In the genomic region with DNA sequence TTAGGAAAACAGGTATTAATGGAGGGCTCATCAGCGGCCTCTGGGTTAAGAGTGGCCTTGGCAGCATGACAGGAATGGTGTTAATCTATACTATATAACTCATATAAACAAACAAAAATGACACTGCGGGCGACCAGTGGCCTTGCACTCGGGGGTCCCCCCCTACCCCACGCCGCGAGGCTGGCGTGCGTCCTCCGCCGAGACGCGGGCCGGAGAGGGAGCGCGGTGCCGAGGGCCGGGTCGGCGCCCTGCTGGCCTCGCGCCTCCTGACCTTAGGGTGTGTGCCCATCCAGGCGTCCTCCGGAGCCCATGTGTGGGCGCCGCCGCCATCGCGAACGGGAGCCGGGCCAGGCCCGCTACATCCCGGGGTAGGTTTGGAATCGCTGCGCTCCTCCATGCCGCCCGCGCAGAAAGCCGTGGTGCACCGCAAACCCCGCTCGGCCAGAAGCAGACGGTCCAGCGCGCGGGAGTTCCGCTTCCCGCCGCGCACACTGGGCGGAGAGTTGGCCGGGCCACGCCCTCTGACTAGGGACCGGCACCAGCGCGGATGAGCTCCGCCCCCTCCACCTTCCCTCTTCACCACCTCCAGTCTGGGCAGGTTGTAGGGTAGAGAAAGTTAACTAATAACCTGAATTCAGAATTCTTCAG, we compare ENCODE assay signal across 8 mouse cellular contexts. TPM values are rescaled to one million over a fixed set of nuclear protein-coding genes. Genes with fewer than 3 reads are reported as not detected.
A peak's percentile ranks its signal among the peaks of the same experiment; 100 is the strongest.
DNase-seq lines count a peak whose midpoint lies in the region; ATAC-seq and TF ChIP-seq lines count a peak whose summit lies in the region.

Gene Tsen15, minus strand, starts transcription at position 501 of the 648 bp plus-strand sequence.

- DNase-seq in NIH3T3 (ENCODE audit: low read depth) = peak; percentile 91
- peak; percentile 88 to 92 for DNase-seq in cerebellum, postnatal 10 days
- peak; percentile 50 to 79 for DNase-seq in frontal cortex, postnatal 10 days (ENCODE audit: low spot score in 2 of 2)
- peak; percentile 83 for DNase-seq in hindbrain, embryonic 11.5 days (ENCODE audit: low spot score)
- DNase-seq in layer of hippocampus, postnatal 10 days (ENCODE audit: low spot score in 2 of 2) = peak; percentile 81 to 89
- peak; percentile 93 for DNase-seq in lung, postnatal 0 days (ENCODE audit: low spot score)
- peak; percentile 71 for DNase-seq in ovary, postnatal 10 days (ENCODE audit: low spot score)
- peak; percentile 70 for DNase-seq in thymus, postnatal 0 days (ENCODE audit: low spot score)

- H3K27me3 ChIP-seq in hindbrain, embryonic 11.5 days (ENCODE audit: control insufficient read depth, insufficient read depth, low read length) = no peaks in the 10 kb centered on the region
- H3K27me3 ChIP-seq in lung, postnatal 0 days (replicated peaks; ENCODE audit: insufficient read depth, low read length) = no peaks in the 10 kb centered on the region

- TF ChIP-seq EP300 in lung, postnatal 0 days (IDR thresholded peaks at IDR 0.05) = no peak

- no peaks in the 10 kb centered on the region for H3K4me1 ChIP-seq in hindbrain, embryonic 11.5 days (replicated peaks; ENCODE audit: control insufficient read depth, insufficient read depth, low read length)
- no peaks in the 10 kb centered on the region for H3K4me1 ChIP-seq in lung, postnatal 0 days (ENCODE audit: insufficient read depth, low read depth, low read length)

- H3K36me3 ChIP-seq in hindbrain, embryonic 11.5 days (ENCODE audit: control insufficient read depth, insufficient read depth, low read length) = no peaks in the 10 kb centered on the region
- H3K36me3 ChIP-seq in lung, postnatal 0 days (ENCODE audit: insufficient read depth, low read length) = no peaks in the 10 kb centered on the region

- no peaks in the 10 kb centered on the region for H3K9me3 ChIP-seq in hindbrain, embryonic 11.5 days (ENCODE audit: control insufficient read depth, low read length)
- H3K9me3 ChIP-seq in lung, postnatal 0 days (ENCODE audit: low read length) = no peaks in the 10 kb centered on the region

- peak within 1 kb of the TSS; percentile 69 for H3K9ac ChIP-seq in hindbrain, embryonic 11.5 days (ENCODE audit: low read depth, low read length)
- H3K9ac ChIP-seq in lung, postnatal 0 days (replicated peaks; ENCODE audit: low read depth) = peak within 1 kb of the TSS; percentile 46

- under 1% methylated on average over 57 of the region's 57 CpGs for WGBS in hindbrain, embryonic 11.5 days
- under 1% methylated on average over 51 of the region's 57 CpGs for WGBS in lung, postnatal 0 days

- TF ChIP-seq CTCF in lung, postnatal 0 days (IDR thresholded peaks at IDR 0.05) = peak; percentile 11; the same call in 1 of the 2 replicates

- H3K27ac ChIP-seq in hindbrain, embryonic 11.5 days (ENCODE audit: low read depth, low read length) = no peak within 1 kb of the TSS
- H3K27ac ChIP-seq in lung, postnatal 0 days (ENCODE audit: low read length) = no peak within 1 kb of the TSS

- H3K4me3 ChIP-seq in hindbrain, embryonic 11.5 days (ENCODE audit: low read depth, low read length) = peak within 1 kb of the TSS; percentile 86
- peak within 1 kb of the TSS; percentile 83 for H3K4me3 ChIP-seq in lung, postnatal 0 days (ENCODE audit: low read depth, low read length)

- peak; percentile 96 for ATAC-seq in hindbrain, embryonic 11.5 days (ENCODE audit: low FRiP score)
- ATAC-seq in lung, postnatal 0 days = peak; percentile 99

- peak within 1 kb of the TSS; percentile 58 for H3K4me2 ChIP-seq in hindbrain, embryonic 11.5 days (replicated peaks; ENCODE audit: low read depth, low read length)
- peak within 1 kb of the TSS; percentile 69 for H3K4me2 ChIP-seq in lung, postnatal 0 days (replicated peaks; ENCODE audit: low read depth, low read length)

RNA-seq across cellular contexts. Expression of gene Tsen15, which starts in this region (rescaled TPM):
- 51.0 and 54.2 TPM in 2 replicates for polyA plus RNA-seq in hindbrain, embryonic 11.5 days (2014; fragmentation: Nextera tagmentation; extraction: Ambion mirVana)
- total RNA-seq in layer of hippocampus, postnatal 10 days (2021) = 10 to 100 TPM; 26.0 to 28.9 TPM
- polyA plus RNA-seq in lung, postnatal 0 days (2015; fragmentation: Nextera tagmentation; extraction: Ambion mirVana) = 35.9 and 36.6 TPM in 2 replicates
- polyA plus RNA-seq in thymus, postnatal 0 days (2015; fragmentation: Nextera tagmentation; extraction: Ambion mirVana) = 41.8 and 43.4 TPM in 2 replicates
